Mouse (Mus musculus) cerebellum, adult 2 months (tissue): ENCODE data around the gene Zfyve28. TPM values are rescaled to one million over a fixed set of nuclear protein-coding genes. Genes with fewer than 3 reads are reported as not detected.

ENCODE experiments used
- DNase-seq, 2 experiments: peaks; one replicate each; pipeline ENCODE4 v3.0.0; 2021
- H3K27ac ChIP-seq: fragments of 200-500 bp; 2 replicates; pipeline ENCODE4 v1.5.1; 2012; ENCODE audit warnings: low read length, control low read depth, inconsistent platforms; ENCODE audit not compliant: insufficient read depth
- H3K27me3 ChIP-seq: fragments of 200-500 bp; 2 replicates; pipeline ENCODE4 v1.6.1; 2012; ENCODE audit warnings: inconsistent platforms, mild to moderate bottlenecking, low read length, moderate library complexity; ENCODE audit not compliant: control insufficient read depth, insufficient read depth
- H3K4me1 ChIP-seq: fragments of 200-500 bp; 2 replicates; pipeline ENCODE4 v1.6.1; 2011; ENCODE audit warnings: low read length; ENCODE audit not compliant: control insufficient read depth, insufficient read depth
- H3K4me3 ChIP-seq: fragments of 200-500 bp; replicated peaks from 2 replicates; pipeline ENCODE3; 2011; ENCODE audit warnings: mild to moderate bottlenecking, low read depth, low read length, control low read depth; ENCODE audit not compliant: insufficient read depth
- CTCF ChIP-seq: fragments of 200-500 bp; IDR thresholded peaks from 2 replicates; pipeline ENCODE4 v1.5.1; 2011; ENCODE audit warnings: low read depth, mild to moderate bottlenecking, control low read depth, low read length, moderate library complexity, borderline replicate concordance; ENCODE audit not compliant: insufficient read depth
- POLR2A ChIP-seq: fragments of 200-500 bp; IDR thresholded peaks from 2 replicates; pipeline ENCODE4 v1.6.1; 2011; ENCODE audit warnings: low read length, control low read depth, borderline replicate concordance; ENCODE audit not compliant: insufficient read depth
- WGBS: fragments of 180-500 bp; shearing (Covaris S2); methylation state at CpG from one replicate; pipeline ENCODE4 v1.1.7; 2018; 5-methylcytosine and 5-hydroxymethylcytosine counted together
- polyA plus RNA-seq: library from polyadenylated mRNA; depleted of rRNA; stranded (reverse); fragments of >200 nt; gene quantifications from 2 replicates; pipeline ENCODE4 v1.2.3, GENCODE M21; 2012

The Zfyve28 gene
- polyA plus RNA-seq, 1 experiment, result 62.9 TPM

GRCm38 (mm10) chr5:34271743-34272142, 16.5 kb downstream of the Zfyve28 start:
- WGBS, result 53% methylated on average over 4 of the region's 4 CpGs

GRCm38 (mm10) chr5:34269921-34270465, 18.3 kb downstream of the Zfyve28 start:
- Histone ChIP-seq H3K4me3 (peak overlapping the region; percentile 34), H3K27me3 (no peaks in the 10 kb centered on the region), H3K4me1 (peaks cover 64% of the 10 kb centered on the region), H3K27ac (peak overlapping the region; percentile 90)
- DNase-seq, result peak; percentile 76 to 82
- no peak for TF ChIP-seq POLR2A
- no peak for TF ChIP-seq CTCF
- 14% methylated on average over 12 of the region's 12 CpGs for WGBS

More at GRCm38 (mm10) chr5:34271743-34272142, 16.5 kb downstream of the Zfyve28 start:
- Histone ChIP-seq H3K4me3 (no peak overlapping the region), H3K27ac (peak overlapping the region; percentile 32; the same call in 1 of the 2 replicates), H3K4me1 (peaks cover 73% of the 10 kb centered on the region), H3K27me3 (no peaks in the 10 kb centered on the region)
- DNase-seq, result peak; percentile 50 to 63
- TF ChIP-seq POLR2A (no peak), CTCF (peak; percentile 52; the same call in 1 of the 2 replicates)

GRCm38 (mm10) chr5:34269197-34269920, 18.9 kb downstream of the Zfyve28 start:
- peak; percentile 93 to 99 for DNase-seq
- peaks cover 60% of the 10 kb centered on the region for H3K4me1 ChIP-seq
- TF ChIP-seq POLR2A, result peak; percentile 69; the same call in 1 of the 2 replicates
- TF ChIP-seq CTCF, result 0 out of 2 replicates have a peak, but pooled peaks have one; percentile 13
- no peaks in the 10 kb centered on the region for H3K27me3 ChIP-seq
- H3K27ac ChIP-seq, result peak overlapping the region; percentile 90
- H3K4me3 ChIP-seq, result peak overlapping the region; percentile 34
- 12% methylated on average over 16 of the region's 16 CpGs for WGBS

- peak in 1 of 2 experiments; percentile 36 for DNase-seq
- H3K4me1 ChIP-seq, result peaks cover 40% of the 10 kb centered on the region
- peak overlapping the region; percentile 70 for H3K27ac ChIP-seq
- 44% methylated on average over 4 of the region's 4 CpGs for WGBS
- no peak overlapping the region for H3K4me3 ChIP-seq
- TF ChIP-seq CTCF (no peak), POLR2A (no peak)
- H3K27me3 ChIP-seq, result no peaks in the 10 kb centered on the region
Observed at GRCm38 (mm10) chr5:34266065-34266464, 22.2 kb downstream of the Zfyve28 start.

GRCm38 (mm10) chr5:34259172-34259816, 29.0 kb downstream of the Zfyve28 start:
- DNase-seq, result no peak
- TF ChIP-seq POLR2A, result no peak
- TF ChIP-seq CTCF, result no peak
- peak overlapping the region; percentile 68 for H3K27ac ChIP-seq
- no peak overlapping the region for H3K4me3 ChIP-seq
- no peaks in the 10 kb centered on the region for H3K27me3 ChIP-seq
- peaks cover 34% of the 10 kb centered on the region for H3K4me1 ChIP-seq
- WGBS, result 46% methylated on average over 3 of the region's 3 CpGs

- 85% methylated on average over 3 of the region's 3 CpGs for WGBS
- TF ChIP-seq POLR2A (no peak), CTCF (peak; percentile 46; the same call in 1 of the 2 replicates)
- no peak for DNase-seq
- no peak overlapping the region for H3K4me3 ChIP-seq
- peaks cover 62% of the 10 kb centered on the region for H3K4me1 ChIP-seq
- no peak overlapping the region for H3K27ac ChIP-seq
- no peaks in the 10 kb centered on the region for H3K27me3 ChIP-seq
Observed at GRCm38 (mm10) chr5:34255189-34255588, 33.1 kb downstream of the Zfyve28 start.

- TF ChIP-seq CTCF (no peak), POLR2A (no peak)
- peaks cover 67% of the 10 kb centered on the region for H3K4me1 ChIP-seq
- DNase-seq, result peak in 1 of 2 experiments; percentile 56
- peak overlapping the region; percentile 54; the same call in 1 of the 2 replicates for H3K27ac ChIP-seq
- no peaks in the 10 kb centered on the region for H3K27me3 ChIP-seq
- 15% methylated on average over 8 of the region's 8 CpGs for WGBS
- H3K4me3 ChIP-seq, result no peak overlapping the region
Observed at GRCm38 (mm10) chr5:34254309-34254708, 33.9 kb downstream of the Zfyve28 start.

GRCm38 (mm10) chr5:34252967-34253519, 35.2 kb downstream of the Zfyve28 start:
- 27% methylated on average over 4 of the region's 4 CpGs for WGBS
- DNase-seq, result peak in 1 of 2 experiments; percentile 43
- TF ChIP-seq CTCF, result 0 out of 2 replicates have a peak, but pooled peaks have one; percentile 2
- no peak for TF ChIP-seq POLR2A
- H3K27me3 ChIP-seq, result no peaks in the 10 kb centered on the region
- no peak overlapping the region for H3K4me3 ChIP-seq
- H3K4me1 ChIP-seq, result peaks cover 67% of the 10 kb centered on the region
- peak overlapping the region; percentile 70 for H3K27ac ChIP-seq
